8 mouse cellular contexts compared by ENCODE assay signal in the genomic region with DNA sequence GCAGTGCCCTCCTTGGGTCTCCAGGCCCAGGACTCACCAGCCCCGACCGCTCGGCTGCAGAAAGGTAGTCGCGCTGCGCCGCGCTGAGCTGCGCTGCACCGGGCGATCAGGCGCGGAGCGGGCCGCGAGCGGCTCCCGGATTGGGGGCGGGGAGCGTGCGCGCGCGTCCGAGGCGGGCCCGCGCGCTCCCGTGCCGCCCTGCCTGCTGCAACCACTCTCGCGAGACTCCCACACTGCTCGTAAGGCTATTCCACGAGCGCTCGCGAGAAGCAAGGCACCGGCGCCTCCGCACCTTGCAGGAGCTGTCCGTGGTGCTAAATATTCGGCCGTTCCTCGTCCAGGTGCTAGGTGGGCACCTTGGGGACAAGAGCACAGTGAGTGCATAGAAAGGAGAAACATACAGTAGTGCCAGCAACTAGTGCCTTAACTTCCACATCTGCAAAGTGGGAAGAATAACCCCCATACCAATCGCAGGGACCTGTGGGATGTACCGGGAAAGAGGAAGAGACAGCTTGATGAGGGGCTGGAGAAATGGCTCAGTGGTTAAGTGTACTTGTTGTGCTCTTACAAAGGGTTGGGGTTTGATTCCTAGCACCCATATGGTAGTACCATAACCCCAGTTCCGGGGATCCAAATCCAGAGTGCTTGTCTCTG. TPM values are rescaled to one million over a fixed set of nuclear protein-coding genes. Genes with fewer than 3 reads are reported as not detected.
DNase-seq lines count a peak whose midpoint lies in the region; ATAC-seq lines count a peak whose summit lies in the region.

A gene (minus strand): TSS at position 165 of the 654 bp plus-strand sequence.

- 2% methylated on average over 48 of the region's 48 CpGs for WGBS in forebrain, embryonic 11.5 days
- WGBS in heart, embryonic 15.5 days = 2% methylated on average over 48 of the region's 48 CpGs
- 2% methylated on average over 48 of the region's 48 CpGs for WGBS in liver, embryonic 12.5 days (ENCODE audit: insufficient replicate concordance)
- 2% methylated on average over 48 of the region's 48 CpGs for WGBS in stomach, embryonic 14.5 days

- H3K27me3 ChIP-seq in forebrain, embryonic 11.5 days (ENCODE audit: control insufficient read depth, insufficient read depth, low read length) = no peaks in the 10 kb centered on the region
- H3K27me3 ChIP-seq in heart, embryonic 15.5 days = no peaks in the 10 kb centered on the region
- peaks cover 33% of the 10 kb centered on the region for H3K27me3 ChIP-seq in liver, embryonic 12.5 days (replicated peaks)
- H3K27me3 ChIP-seq in stomach, embryonic 14.5 days (ENCODE audit: control insufficient read depth, insufficient read depth, low read length) = no peaks in the 10 kb centered on the region

- H3K36me3 ChIP-seq in forebrain, embryonic 11.5 days (ENCODE audit: control insufficient read depth, insufficient read depth, low read length) = no peaks in the 10 kb centered on the region
- no peaks in the 10 kb centered on the region for H3K36me3 ChIP-seq in heart, embryonic 15.5 days
- H3K36me3 ChIP-seq in liver, embryonic 12.5 days = no peaks in the 10 kb centered on the region
- no peaks in the 10 kb centered on the region for H3K36me3 ChIP-seq in stomach, embryonic 14.5 days (ENCODE audit: control insufficient read depth, insufficient read depth, low read length)

- no peaks in the 10 kb centered on the region for H3K9me3 ChIP-seq in forebrain, embryonic 11.5 days (ENCODE audit: control insufficient read depth, low read length)
- H3K9me3 ChIP-seq in heart, embryonic 15.5 days (replicated peaks) = no peaks in the 10 kb centered on the region
- no peaks in the 10 kb centered on the region for H3K9me3 ChIP-seq in liver, embryonic 12.5 days (replicated peaks)
- H3K9me3 ChIP-seq in stomach, embryonic 14.5 days (ENCODE audit: control insufficient read depth, low read depth, low read length) = no peaks in the 10 kb centered on the region

- DNase-seq in CD4-positive, CD25-positive, alpha-beta regulatory T cell, adult 2 months (ENCODE audit: low read depth, low spot score) = peak; percentile 80
- peak; percentile 96 for DNase-seq in forebrain, embryonic 11.5 days (ENCODE audit: low spot score)
- peak; percentile 95 for DNase-seq in kidney, postnatal 14 days
- peak; percentile 70 for DNase-seq in naive thymus-derived CD4-positive, alpha-beta T cell, adult 2 months (ENCODE audit: low read depth)

- peak within 1 kb of the TSS; percentile 80 for H3K4me3 ChIP-seq in brown adipose tissue, adult 24 weeks (ENCODE audit: insufficient read depth, low read depth, low read length)
- peak within 1 kb of the TSS; percentile 73 for H3K4me3 ChIP-seq in forebrain, embryonic 11.5 days (ENCODE audit: low read depth, low read length)
- peak within 1 kb of the TSS; percentile 67 for H3K4me3 ChIP-seq in heart, embryonic 15.5 days
- H3K4me3 ChIP-seq in liver, embryonic 12.5 days = peak within 1 kb of the TSS; percentile 59
- H3K4me3 ChIP-seq in stomach, embryonic 14.5 days (ENCODE audit: low read depth, low read length) = peak within 1 kb of the TSS; percentile 69

- peak within 1 kb of the TSS; percentile 31 for H3K27ac ChIP-seq in brown adipose tissue, adult 24 weeks (replicated peaks; ENCODE audit: low read depth, low read length)
- no peak within 1 kb of the TSS for H3K27ac ChIP-seq in forebrain, embryonic 11.5 days (ENCODE audit: low read depth, low read length)
- no peak within 1 kb of the TSS for H3K27ac ChIP-seq in heart, embryonic 15.5 days
- no peak within 1 kb of the TSS for H3K27ac ChIP-seq in liver, embryonic 12.5 days
- H3K27ac ChIP-seq in stomach, embryonic 14.5 days (ENCODE audit: low read length) = peak within 1 kb of the TSS; percentile 36; the same call in 1 of the 2 replicates

- peaks cover 8% of the 10 kb centered on the region for H3K4me1 ChIP-seq in brown adipose tissue, adult 24 weeks (ENCODE audit: control insufficient read depth, insufficient read depth, insufficient read length, low read length)
- 0 out of 2 replicates have a peak, but pooled peaks cover 2% of the 10 kb centered on the region for H3K4me1 ChIP-seq in forebrain, embryonic 11.5 days (replicated peaks; ENCODE audit: control insufficient read depth, insufficient read depth, low read length)
- peaks cover 13% of the 10 kb centered on the region for H3K4me1 ChIP-seq in heart, embryonic 15.5 days (replicated peaks)
- peaks cover 31% of the 10 kb centered on the region for H3K4me1 ChIP-seq in liver, embryonic 12.5 days
- peaks cover 9% of the 10 kb centered on the region; the same call in 1 of the 2 replicates for H3K4me1 ChIP-seq in stomach, embryonic 14.5 days (ENCODE audit: control insufficient read depth, insufficient read depth, low read length)

- ATAC-seq in forebrain, embryonic 11.5 days (replicated peaks; ENCODE audit: low FRiP score) = peak; percentile 88
- ATAC-seq in heart, embryonic 15.5 days (replicated peaks; ENCODE audit: insufficient number of reproducible peaks, insufficient read depth, low FRiP score, low read depth) = peak; percentile 91
- ATAC-seq in liver, embryonic 12.5 days = peak; percentile 69
- ATAC-seq in stomach, embryonic 14.5 days (ENCODE audit: insufficient number of reproducible peaks, insufficient read depth, low FRiP score, low read depth) = peak; percentile 88

- H3K4me2 ChIP-seq in forebrain, embryonic 11.5 days (ENCODE audit: low read depth, low read length, severe bottlenecking) = peak within 1 kb of the TSS; percentile 76
- H3K4me2 ChIP-seq in heart, embryonic 15.5 days = peak within 1 kb of the TSS; percentile 76
- peak within 1 kb of the TSS; percentile 72 for H3K4me2 ChIP-seq in liver, embryonic 12.5 days
- peak within 1 kb of the TSS; percentile 82 for H3K4me2 ChIP-seq in stomach, embryonic 14.5 days (replicated peaks; ENCODE audit: low read depth, low read length)

- H3K9ac ChIP-seq in forebrain, embryonic 11.5 days (ENCODE audit: low read length) = peak within 1 kb of the TSS; percentile 79
- H3K9ac ChIP-seq in heart, embryonic 15.5 days = peak within 1 kb of the TSS; percentile 72
- H3K9ac ChIP-seq in liver, embryonic 12.5 days = peak within 1 kb of the TSS; percentile 53
- peak within 1 kb of the TSS; percentile 57 for H3K9ac ChIP-seq in stomach, embryonic 14.5 days (replicated peaks; ENCODE audit: low read depth, low read length)

RNA-seq across cellular contexts. Expression of the gene that starts here (rescaled TPM):
- polyA plus RNA-seq in brown adipose tissue, adult 24 weeks (2012; ENCODE audit: insufficient read depth, insufficient read length, missing spikeins) = 5.2 and 5.5 TPM in 2 replicates
- polyA plus RNA-seq in forebrain, embryonic 11.5 days (2014; fragmentation: Nextera tagmentation; extraction: Ambion mirVana) = 15.5 and 17.4 TPM in 2 replicates
- 7.6 and 9.7 TPM in 2 replicates for polyA plus RNA-seq in heart, embryonic 15.5 days (2015; fragmentation: Nextera tagmentation; extraction: Ambion mirVana)
- 10.5 and 12.4 TPM in 2 replicates for polyA plus RNA-seq in liver, embryonic 12.5 days (2016; fragmentation: Nextera tagmentation; extraction: Ambion mirVana)
- 17.9 and 20.0 TPM in 2 replicates for polyA plus RNA-seq in stomach, embryonic 14.5 days (2014; fragmentation: Nextera tagmentation; extraction: Ambion mirVana)

Comparison
In these comparisons a context has a peak if more than half of its experiments do, and no peak if none do; other contexts are left out.
1. H3K27ac ChIP-seq: peak in brown adipose tissue, adult 24 weeks (single experiment) and stomach, embryonic 14.5 days (single experiment); none in forebrain, embryonic 11.5 days (single experiment), heart, embryonic 15.5 days (single experiment) and liver, embryonic 12.5 days (single experiment).
2. Peak in every context shown above with its lines, with median percentiles within 50 percentile points of each other: DNase-seq, H3K4me3 ChIP-seq, ATAC-seq, H3K4me2 ChIP-seq and H3K9ac ChIP-seq.